Mouse (Mus musculus): ENCODE measurements around the gene Arl15.

- no peak for TF ChIP-seq POLR2A (IDR thresholded peaks at IDR 0.05; ENCODE audit: low read depth, low read length)
- no peak for TF ChIP-seq CTCF (IDR thresholded peaks at IDR 0.05; ENCODE audit: extremely low read depth, insufficient read depth, insufficient read length, insufficient replicate concordance)
Observed at GRCm38 (mm10) chr13:113812593-113812975, 18.3 kb downstream of the Arl15 start.
